Mouse (Mus musculus): ENCODE measurements at regions not wholly inside any gene's neighbourhood (a gene's known extent, or its start where the extent isn't known, plus 50 kb on each side); places are given as distances from the start of the nearest gene placed in this dataset.

GRCm38 (mm10) chr6:22524384-22524783 is 168.3 kb upstream of the Fam3c start:
- TF ChIP-seq CTCF (IDR thresholded peaks at IDR 0.05; ENCODE audit: low read depth) (no peak), EP300 (IDR thresholded peaks at IDR 0.05; ENCODE audit: low read depth) (no peak)
